Mouse (Mus musculus) intestine, postnatal 0 days (tissue): ENCODE measurements around the gene Uri1. TPM values are rescaled to one million over a fixed set of nuclear protein-coding genes. Genes with fewer than 3 reads are reported as not detected.

ENCODE experiments used
- ATAC-seq: fragments of 200-750 bp; cut with Nextera tagmentation; 2 replicates; pipeline ENCODE4 v1.8.0; 2017; ENCODE audit warnings: mild to moderate bottlenecking, moderate TSS enrichment, moderate library complexity
- H3K27ac ChIP-seq: fragments of 300-500 bp; sonication (generic); 2 replicates; pipeline ENCODE4 v1.5.1; 2014; ENCODE audit warnings: mild to moderate bottlenecking, low read depth, low read length, moderate library complexity
- H3K27me3 ChIP-seq: fragments of 300-500 bp; sonication (generic); replicated peaks from 2 replicates; pipeline ENCODE4 v1.6.1; 2014; ENCODE audit warnings: low read length, mixed read lengths; ENCODE audit not compliant: control insufficient read depth, insufficient read depth
- H3K36me3 ChIP-seq: fragments of 300-500 bp; sonication (generic); 2 replicates; pipeline ENCODE4 v1.6.1; 2014; ENCODE audit warnings: mild to moderate bottlenecking, moderate library complexity; ENCODE audit not compliant: control insufficient read depth, insufficient read depth
- H3K4me1 ChIP-seq: fragments of 300-500 bp; sonication (generic); replicated peaks from 2 replicates; pipeline ENCODE4 v1.6.1; 2014; ENCODE audit warnings: antibody characterized with exemption, low read length, mixed read lengths; ENCODE audit not compliant: control insufficient read depth, insufficient read depth
- H3K4me2 ChIP-seq: fragments of 300-500 bp; sonication (generic); replicated peaks from 2 replicates; pipeline ENCODE4 v1.6.1; 2014; ENCODE audit warnings: low read depth, mild to moderate bottlenecking, moderate library complexity
- H3K4me3 ChIP-seq: fragments of 300-500 bp; sonication (generic); 2 replicates; pipeline ENCODE4 v1.5.1; 2014; ENCODE audit warnings: low read depth, low read length
- H3K9ac ChIP-seq: fragments of 300-500 bp; sonication (generic); 2 replicates; pipeline ENCODE4 v1.6.1; 2014; ENCODE audit warnings: mild to moderate bottlenecking, low read depth, low read length
- H3K9me3 ChIP-seq: fragments of 300-500 bp; sonication (generic); 2 replicates; pipeline ENCODE4 v1.6.1; 2016; ENCODE audit warnings: mixed run types; ENCODE audit not compliant: control insufficient read depth
- CTCF ChIP-seq: sonication (generic); IDR thresholded peaks from 2 replicates; pipeline ENCODE4 v1.5.1; 2016; ENCODE audit warnings: low read depth, mild to moderate bottlenecking, control low read depth, antibody characterized with exemption, moderate library complexity
- whole genome bisulfite sequencing: fragments of 180-500 bp; shearing (Covaris S2); extraction: QIAGEN DNeasy Blood & Tissue Kit; methylation state at CpG from one replicate; pipeline ENCODE4 v1.1.7; 2014; 5-methylcytosine and 5-hydroxymethylcytosine counted together
- polyA plus RNA-seq: library from polyadenylated mRNA; unstranded; fragments of >200 nt; fragmentation: Nextera tagmentation; extraction: Ambion mirVana; gene quantifications from 2 replicates; pipeline ENCODE4 v1.2.1, GENCODE M21; 2015

The Uri1 gene
- polyA plus RNA-seq, 1 experiment from 2014 or later: 25.6 TPM

DNA sequence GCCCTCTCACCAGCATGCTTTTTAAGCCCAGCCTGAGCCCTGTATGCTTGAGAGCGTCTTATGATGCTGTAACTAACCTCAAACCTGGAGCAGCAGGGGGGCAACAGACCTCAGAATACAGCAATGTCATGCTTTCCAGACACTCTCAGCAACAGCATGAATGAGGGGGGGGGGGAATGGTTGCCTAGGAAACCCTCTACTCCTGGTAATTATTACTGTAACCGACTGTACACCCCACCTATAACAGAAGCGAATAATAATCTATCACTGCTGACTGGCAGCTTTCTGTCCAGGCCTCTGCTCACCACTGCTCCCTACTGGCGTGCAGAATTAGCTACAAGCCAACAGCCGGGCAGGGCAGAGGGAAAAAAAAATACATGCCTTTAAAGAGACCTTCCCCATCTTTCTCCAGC, 88.6 kb downstream of the Uri1 start:
- no peaks in the 10 kb centered on the region for H3K36me3 ChIP-seq
- no peaks in the 10 kb centered on the region for H3K4me1 ChIP-seq
- H3K9me3 ChIP-seq: no peaks in the 10 kb centered on the region
- no peak overlapping the region for H3K4me3 ChIP-seq
- no peak overlapping the region for H3K9ac ChIP-seq
- WGBS: 38% methylated on average over 5 of the region's 5 CpGs
- no peak for ATAC-seq
- H3K4me2 ChIP-seq: no peak overlapping the region
- TF ChIP-seq CTCF: peak; percentile 81
- no peaks in the 10 kb centered on the region for H3K27me3 ChIP-seq
- H3K27ac ChIP-seq: no peak overlapping the region

DNA sequence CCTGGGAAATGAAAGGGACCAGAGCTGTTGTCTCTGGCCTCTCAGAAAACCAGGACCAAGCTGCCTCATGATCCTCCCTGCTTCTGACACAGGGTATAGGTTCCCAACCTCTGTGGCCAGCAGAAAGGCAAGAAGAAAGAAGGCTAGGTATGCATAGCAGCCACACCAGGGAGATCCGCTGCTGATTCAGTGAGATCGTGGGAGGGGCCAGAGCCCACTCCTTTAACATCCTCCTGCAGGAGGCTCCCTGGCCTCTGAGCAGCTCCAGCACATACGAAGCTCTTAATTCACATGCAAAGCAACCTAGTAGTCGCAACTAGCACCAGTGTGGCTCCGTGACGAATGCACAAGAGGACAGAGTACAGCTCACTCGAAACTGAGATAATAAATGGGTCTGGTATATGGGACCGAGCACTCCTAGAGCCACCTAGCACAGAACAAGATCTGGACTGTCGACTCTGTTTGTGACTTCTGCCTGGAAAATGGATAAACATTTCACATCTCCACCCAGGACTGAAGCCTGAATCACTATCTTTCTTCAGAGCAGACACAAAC, 89.5 kb downstream of the Uri1 start:
- no peaks in the 10 kb centered on the region for H3K27me3 ChIP-seq
- 61% methylated on average over 9 of the region's 9 CpGs for WGBS
- H3K27ac ChIP-seq: no peak overlapping the region
- TF ChIP-seq CTCF: no peak
- H3K4me2 ChIP-seq: no peak overlapping the region
- H3K9me3 ChIP-seq: no peaks in the 10 kb centered on the region
- H3K36me3 ChIP-seq: no peaks in the 10 kb centered on the region
- no peak for ATAC-seq
- H3K9ac ChIP-seq: no peak overlapping the region
- no peaks in the 10 kb centered on the region for H3K4me1 ChIP-seq
- H3K4me3 ChIP-seq: no peak overlapping the region

DNA sequence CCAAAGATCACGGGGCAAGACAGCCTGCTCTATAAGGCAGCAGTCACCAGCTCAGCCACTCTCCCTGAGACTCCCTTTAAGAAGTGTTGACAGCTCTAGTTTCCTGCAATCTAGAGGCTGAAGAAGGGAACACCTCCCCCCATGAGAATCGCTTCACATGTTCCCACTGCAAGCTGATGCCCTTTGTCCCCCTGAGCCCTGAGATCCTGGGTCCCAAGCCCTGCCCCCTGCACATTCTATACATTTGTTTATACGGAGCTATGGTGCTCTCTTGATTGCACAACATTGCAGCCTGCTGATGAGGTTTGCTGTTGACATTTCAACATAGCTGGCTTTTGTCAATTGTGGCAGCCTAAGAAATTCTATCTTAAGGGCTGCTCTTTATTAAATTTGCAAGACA, 91.7 kb downstream of the Uri1 start:
- no peaks in the 10 kb centered on the region for H3K4me1 ChIP-seq
- H3K36me3 ChIP-seq: no peaks in the 10 kb centered on the region
- 20% methylated on average over 3 of the region's 3 CpGs for WGBS
- TF ChIP-seq CTCF: no peak
- no peak overlapping the region for H3K27ac ChIP-seq
- H3K4me2 ChIP-seq: no peak overlapping the region
- H3K27me3 ChIP-seq: no peaks in the 10 kb centered on the region
- no peak overlapping the region for H3K9ac ChIP-seq
- H3K4me3 ChIP-seq: no peak overlapping the region
- peak; percentile 65 for ATAC-seq
- no peaks in the 10 kb centered on the region for H3K9me3 ChIP-seq

DNA sequence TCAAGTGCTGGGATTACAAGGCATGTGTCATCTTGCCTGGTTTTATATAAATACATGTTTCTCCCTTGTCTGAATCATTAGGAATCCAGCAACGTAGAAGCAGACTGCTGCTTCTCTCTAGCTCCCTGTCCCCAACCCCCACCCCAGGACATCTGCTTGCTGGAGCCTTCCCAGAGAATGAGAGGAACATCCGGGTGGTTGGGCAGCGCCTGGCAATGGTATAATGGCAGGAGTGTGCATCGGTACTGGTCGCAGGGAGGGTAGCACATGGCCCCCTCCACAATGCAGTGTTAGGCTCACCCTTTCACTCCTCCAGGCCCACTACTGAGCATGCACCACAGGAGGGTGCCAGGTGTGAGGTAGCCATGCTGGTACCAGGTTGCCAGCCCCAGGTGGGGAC, 93.6 kb downstream of the Uri1 start:
- Histone ChIP-seq H3K9me3 (no peaks in the 10 kb centered on the region), H3K4me1 (no peaks in the 10 kb centered on the region), H3K4me2 (no peak overlapping the region), H3K9ac (no peak overlapping the region), H3K27me3 (no peaks in the 10 kb centered on the region), H3K27ac (no peak overlapping the region), H3K4me3 (no peak overlapping the region), H3K36me3 (no peaks in the 10 kb centered on the region)
- 45% methylated on average over 5 of the region's 5 CpGs for WGBS
- no peak for TF ChIP-seq CTCF
- no peak for ATAC-seq

DNA sequence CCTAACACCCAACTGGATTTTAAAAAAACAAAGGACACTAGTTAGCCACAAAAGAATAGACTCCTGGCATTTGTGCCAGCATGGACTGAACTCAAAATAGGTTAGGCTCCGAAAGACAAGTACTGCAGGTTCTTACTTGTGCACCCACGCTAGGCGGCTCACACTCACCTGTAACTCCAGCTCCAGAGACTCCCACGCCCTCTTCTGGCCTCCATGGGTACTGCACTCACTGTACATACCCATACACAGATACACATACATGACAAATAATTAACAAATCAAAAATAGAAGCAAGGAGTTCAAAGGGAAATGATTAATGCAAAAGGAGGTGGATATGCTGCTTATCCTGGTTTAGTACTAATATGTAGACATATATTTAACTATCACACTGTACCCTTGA, 100.4 kb downstream of the Uri1 start:
- Histone ChIP-seq H3K36me3 (no peaks in the 10 kb centered on the region), H3K27me3 (no peaks in the 10 kb centered on the region), H3K4me1 (no peaks in the 10 kb centered on the region), H3K27ac (no peak overlapping the region), H3K9ac (no peak overlapping the region), H3K9me3 (no peaks in the 10 kb centered on the region), H3K4me2 (no peak overlapping the region), H3K4me3 (no peak overlapping the region)
- no peak for ATAC-seq
- WGBS: 81% methylated on average over 4 of the region's 4 CpGs
- TF ChIP-seq CTCF: 0 out of 2 replicates have a peak, but pooled peaks have one; percentile 21

DNA sequence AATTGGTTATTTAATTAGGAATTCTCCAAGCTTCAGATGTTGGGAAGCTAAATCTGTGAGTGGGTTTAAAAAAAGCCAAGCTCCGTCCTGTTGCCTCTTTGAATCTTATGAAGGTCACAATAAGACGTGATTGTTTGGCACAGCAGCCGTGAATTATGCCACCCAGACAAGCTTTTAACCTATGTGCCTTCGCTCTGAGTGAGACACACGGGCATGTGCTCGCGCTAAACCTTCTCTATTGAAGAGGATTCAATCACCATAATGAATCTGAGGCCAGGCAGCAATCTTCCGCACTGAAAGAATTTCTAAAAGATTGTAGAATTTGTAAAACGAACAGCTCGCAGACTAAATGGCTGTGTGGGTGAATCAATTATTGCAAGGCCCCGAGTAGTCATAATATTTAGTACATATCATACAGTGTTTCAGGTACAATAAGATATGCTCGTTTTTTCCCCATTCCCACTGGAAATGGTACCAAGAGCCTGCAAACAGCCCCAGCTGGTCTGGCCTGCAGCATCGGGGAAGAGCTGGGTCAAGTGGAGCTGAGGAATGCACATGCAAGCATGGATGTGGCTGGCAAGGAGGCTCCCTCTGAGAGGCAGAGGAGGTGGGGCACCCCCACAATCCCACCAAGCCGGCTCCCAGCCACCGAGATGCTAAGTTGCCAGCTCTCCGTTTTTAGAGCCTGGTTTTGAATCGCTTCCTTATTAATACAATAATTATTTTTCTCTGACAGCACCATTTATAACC, 101.5 kb downstream of the Uri1 start:
- no peak overlapping the region for H3K4me2 ChIP-seq
- no peaks in the 10 kb centered on the region for H3K4me1 ChIP-seq
- no peak for TF ChIP-seq CTCF
- H3K4me3 ChIP-seq: no peak overlapping the region
- ATAC-seq: no peak
- H3K36me3 ChIP-seq: no peaks in the 10 kb centered on the region
- H3K27ac ChIP-seq: no peak overlapping the region
- H3K9me3 ChIP-seq: no peaks in the 10 kb centered on the region
- no peak overlapping the region for H3K9ac ChIP-seq
- no peaks in the 10 kb centered on the region for H3K27me3 ChIP-seq
- WGBS: 72% methylated on average over 17 of the region's 17 CpGs
